Mouse (Mus musculus): ENCODE results near the gene Sf3a2. TPM values are rescaled to one million over a fixed set of nuclear protein-coding genes. Genes with fewer than 3 reads are reported as not detected.

Gene Sf3a2
- polyA plus RNA-seq, 1 experiment, result 40.2 TPM

GRCm38 (mm10) chr10:80804916-80805315, 6.9 kb downstream of the Sf3a2 start, which contains the start of gene Amh:
TSS of gene Amh (plus strand) at chr10:80805243.
- TF ChIP-seq POLR2A (IDR thresholded peaks at IDR 0.05; ENCODE audit: low read depth, low read length), result no peak
- no peak for TF ChIP-seq CTCF (IDR thresholded peaks at IDR 0.05; ENCODE audit: extremely low read depth, insufficient read length, insufficient replicate concordance, low read depth, low read length)
- peaks cover 15% of the 10 kb centered on the region for H3K4me1 ChIP-seq (ENCODE audit: control insufficient read depth, insufficient read depth, insufficient read length, low read length)
- peaks cover 37% of the 10 kb centered on the region for H3K36me3 ChIP-seq (ENCODE audit: control insufficient read depth, insufficient read depth, low read length)
- 71% methylated on average over 6 of the region's 6 CpGs for WGBS
- no peak within 1 kb of the TSS for H3K4me3 ChIP-seq (ENCODE audit: low read depth, low read length)
- peaks cover 11% of the 10 kb centered on the region for H3K27me3 ChIP-seq (ENCODE audit: control insufficient read depth, insufficient read depth, low read length)
- H3K27ac ChIP-seq (ENCODE audit: insufficient read depth, low read depth, low read length), result no peak within 1 kb of the TSS

- H3K36me3 ChIP-seq (ENCODE audit: control insufficient read depth, insufficient read depth, low read length), result peaks cover 37% of the 10 kb centered on the region
- H3K27me3 ChIP-seq (ENCODE audit: control insufficient read depth, insufficient read depth, low read length), result peaks cover 15% of the 10 kb centered on the region
- no peak overlapping the region for H3K4me3 ChIP-seq (ENCODE audit: low read depth, low read length)
- no peak overlapping the region for H3K27ac ChIP-seq (ENCODE audit: insufficient read depth, low read depth, low read length)
- peaks cover 15% of the 10 kb centered on the region for H3K4me1 ChIP-seq (ENCODE audit: control insufficient read depth, insufficient read depth, insufficient read length, low read length)
- no peak for TF ChIP-seq CTCF (IDR thresholded peaks at IDR 0.05; ENCODE audit: extremely low read depth, insufficient read length, insufficient replicate concordance, low read depth, low read length)
- TF ChIP-seq POLR2A (IDR thresholded peaks at IDR 0.05; ENCODE audit: low read depth, low read length), result no peak
- 97% methylated on average over 5 of the region's 5 CpGs for WGBS
Measured at GRCm38 (mm10) chr10:80805322-80805721, 7.3 kb downstream of the Sf3a2 start.

GRCm38 (mm10) chr10:80805925-80806324, 7.9 kb downstream of the Sf3a2 start:
- Histone ChIP-seq H3K27me3 (ENCODE audit: control insufficient read depth, insufficient read depth, low read length) (peaks cover 16% of the 10 kb centered on the region), H3K36me3 (ENCODE audit: control insufficient read depth, insufficient read depth, low read length) (peaks cover 37% of the 10 kb centered on the region), H3K4me3 (ENCODE audit: low read depth, low read length) (no peak overlapping the region), H3K27ac (ENCODE audit: insufficient read depth, low read depth, low read length) (no peak overlapping the region), H3K4me1 (ENCODE audit: control insufficient read depth, insufficient read depth, insufficient read length, low read length) (peaks cover 15% of the 10 kb centered on the region)
- WGBS, result 17% methylated on average over 3 of the region's 3 CpGs
- TF ChIP-seq CTCF (IDR thresholded peaks at IDR 0.05; ENCODE audit: extremely low read depth, insufficient read length, insufficient replicate concordance, low read depth, low read length), result peak; percentile 70; the same call in 1 of the 2 replicates
- no peak for TF ChIP-seq POLR2A (IDR thresholded peaks at IDR 0.05; ENCODE audit: low read depth, low read length)

GRCm38 (mm10) chr10:80806341-80807056, 8.5 kb downstream of the Sf3a2 start:
- WGBS, result 70% methylated on average over 34 of the region's 34 CpGs
- H3K4me3 ChIP-seq (ENCODE audit: low read depth, low read length), result peak overlapping the region; percentile 53
- peaks cover 33% of the 10 kb centered on the region for H3K36me3 ChIP-seq (ENCODE audit: control insufficient read depth, insufficient read depth, low read length)
- H3K4me1 ChIP-seq (ENCODE audit: control insufficient read depth, insufficient read depth, insufficient read length, low read length), result peaks cover 15% of the 10 kb centered on the region
- TF ChIP-seq CTCF (IDR thresholded peaks at IDR 0.05; ENCODE audit: extremely low read depth, insufficient read length, insufficient replicate concordance, low read depth, low read length) (no peak), POLR2A (IDR thresholded peaks at IDR 0.05; ENCODE audit: low read depth, low read length) (no peak)
- peaks cover 16% of the 10 kb centered on the region for H3K27me3 ChIP-seq (ENCODE audit: control insufficient read depth, insufficient read depth, low read length)
- no peak overlapping the region for H3K27ac ChIP-seq (ENCODE audit: insufficient read depth, low read depth, low read length)

GRCm38 (mm10) chr10:80807057-80807627, 9.1 kb downstream of the Sf3a2 start:
- Histone ChIP-seq H3K4me3 (ENCODE audit: low read depth, low read length) (peak overlapping the region; percentile 53), H3K36me3 (ENCODE audit: control insufficient read depth, insufficient read depth, low read length) (peaks cover 27% of the 10 kb centered on the region), H3K27ac (ENCODE audit: insufficient read depth, low read depth, low read length) (no peak overlapping the region), H3K4me1 (ENCODE audit: control insufficient read depth, insufficient read depth, insufficient read length, low read length) (peaks cover 15% of the 10 kb centered on the region), H3K27me3 (ENCODE audit: control insufficient read depth, insufficient read depth, low read length) (peaks cover 16% of the 10 kb centered on the region)
- TF ChIP-seq CTCF (IDR thresholded peaks at IDR 0.05; ENCODE audit: extremely low read depth, insufficient read length, insufficient replicate concordance, low read depth, low read length), result no peak
- WGBS, result 3% methylated on average over 58 of the region's 58 CpGs

GRCm38 (mm10) chr10:80808099-80808984, 10.3 kb downstream of the Sf3a2 start:
- Histone ChIP-seq H3K36me3 (ENCODE audit: control insufficient read depth, insufficient read depth, low read length) (peaks cover 16% of the 10 kb centered on the region), H3K4me1 (ENCODE audit: control insufficient read depth, insufficient read depth, insufficient read length, low read length) (peaks cover 15% of the 10 kb centered on the region), H3K27me3 (ENCODE audit: control insufficient read depth, insufficient read depth, low read length) (peaks cover 16% of the 10 kb centered on the region), H3K27ac (ENCODE audit: insufficient read depth, low read depth, low read length) (no peak overlapping the region), H3K4me3 (ENCODE audit: low read depth, low read length) (no peak overlapping the region)
- WGBS, result 24% methylated on average over 40 of the region's 40 CpGs
- TF ChIP-seq CTCF (IDR thresholded peaks at IDR 0.05; ENCODE audit: extremely low read depth, insufficient read length, insufficient replicate concordance, low read depth, low read length) (no peak), POLR2A (IDR thresholded peaks at IDR 0.05; ENCODE audit: low read depth, low read length) (no peak)
